Mouse (Mus musculus) ES-Bruce4 (cell line): ENCODE measurements around the gene Dnajb13.

ENCODE experiments used
- CTCF ChIP-seq: IDR thresholded peaks from one replicate; pipeline ENCODE4 v1.8.1; 2011; ENCODE audit warnings: low read depth, low read length
- POLR2A ChIP-seq: IDR thresholded peaks from one replicate; pipeline ENCODE4 v1.8.1; 2011; ENCODE audit warnings: low read length; ENCODE audit not compliant: insufficient read depth

DNA sequence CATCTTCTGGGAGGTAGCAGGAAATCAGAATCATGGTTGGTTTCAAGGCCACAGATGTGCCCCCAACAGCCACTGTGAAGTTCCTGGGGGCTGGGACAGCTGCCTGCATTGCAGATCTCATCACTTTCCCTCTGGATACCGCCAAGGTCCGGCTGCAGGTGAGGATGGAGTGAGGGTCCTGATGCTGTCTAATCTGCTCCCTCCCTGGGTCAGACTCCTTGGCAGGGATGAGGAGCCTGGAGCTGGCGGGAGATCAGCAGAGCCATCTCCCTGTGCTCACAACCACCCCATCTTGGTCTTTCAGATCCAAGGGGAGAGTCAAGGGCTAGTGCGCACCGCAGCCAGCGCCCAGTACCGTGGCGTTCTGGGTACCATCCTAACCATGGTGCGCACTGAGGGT lies 18.0 kb downstream of the Dnajb13 start:
- TF ChIP-seq CTCF (no peak), POLR2A (no peak)
